Mouse (Mus musculus) megakaryocyte, embryonic 14.5 days (primary cell): ENCODE data around the gene Zfy2. TPM values are rescaled to one million over a fixed set of nuclear protein-coding genes. Genes with fewer than 3 reads are reported as not detected.

Experiments used
- H3K27me3 ChIP-seq: replicated peaks from 2 replicates; pipeline ENCODE3; 2012; ENCODE audit warnings: inconsistent platforms
- H3K36me3 ChIP-seq: replicated peaks from 2 replicates; pipeline ENCODE3; 2012; ENCODE audit warnings: low read length, inconsistent platforms, mixed read lengths
- H3K4me1 ChIP-seq: 2 replicates; pipeline ENCODE4 v1.6.1; 2012; ENCODE audit warnings: inconsistent platforms
- H3K4me3 ChIP-seq: replicated peaks from 2 replicates; pipeline ENCODE3; 2012; ENCODE audit warnings: moderate library complexity, mild to moderate bottlenecking, inconsistent platforms
- H3K9me3 ChIP-seq: 2 replicates; pipeline ENCODE4 v1.6.1; 2012; ENCODE audit warnings: inconsistent platforms
- FLI1 ChIP-seq: IDR thresholded peaks from 2 replicates; pipeline ENCODE4 v1.6.1; 2012; ENCODE audit warnings: low read length, inconsistent platforms, mixed read lengths
- GATA1 ChIP-seq: IDR thresholded peaks from 3 replicates; pipeline ENCODE4 v1.6.1; 2012; ENCODE audit warnings: mixed read lengths, low read length, inconsistent platforms, borderline replicate concordance
- polyA plus RNA-seq: library from polyadenylated mRNA; stranded (reverse); fragments of >175 nt; gene quantifications from 2 replicates; pipeline ENCODE4 v1.2.3, GENCODE M21; 2012; ENCODE audit warnings: low replicate concordance; ENCODE audit not compliant: insufficient read depth

Gene Zfy2
- polyA plus RNA-seq = not detected in 2 replicates

GRCm38 (mm10) chrY:2170309-2170708 lies at the start of gene Zfy2:
Gene Zfy2, minus strand, starts transcription at chrY:2170409.
- no peaks in the 10 kb centered on the region for H3K4me1 ChIP-seq
- TF ChIP-seq GATA1 = no peak
- no peak for TF ChIP-seq FLI1
- H3K27me3 ChIP-seq = no peaks in the 10 kb centered on the region
- no peak within 1 kb of the TSS for H3K4me3 ChIP-seq
- no peaks in the 10 kb centered on the region for H3K9me3 ChIP-seq
- H3K36me3 ChIP-seq = no peaks in the 10 kb centered on the region
